Mouse (Mus musculus): ENCODE data around the gene Simc1. TPM values are rescaled to one million over a fixed set of nuclear protein-coding genes. Genes with fewer than 3 reads are reported as not detected.

The Simc1 gene
- polyA plus RNA-seq, 1 experiment from 2014 or later, result 1.5 TPM

- H3K4me1 ChIP-seq (ENCODE audit: insufficient read depth), result no peaks in the 10 kb centered on the region
- ATAC-seq (no peak), DNase-seq (no peak)
- no peak overlapping the region for H3K27ac ChIP-seq (ENCODE audit: low read depth)
- no peak overlapping the region for H3K9ac ChIP-seq (replicated peaks)
- no peak overlapping the region for H3K4me2 ChIP-seq (ENCODE audit: low read depth, low read length)
- no peak overlapping the region for H3K4me3 ChIP-seq (ENCODE audit: low read depth, low read length)
- TF ChIP-seq CTCF (IDR thresholded peaks at IDR 0.05; ENCODE audit: low read depth), result no peak
- no peak for TF ChIP-seq EP300 (IDR thresholded peaks at IDR 0.05; ENCODE audit: low read depth)
- no peaks in the 10 kb centered on the region for H3K9me3 ChIP-seq (ENCODE audit: low read length)
- peaks cover 9% of the 10 kb centered on the region; the same call in 1 of the 2 replicates for H3K36me3 ChIP-seq (replicated peaks; ENCODE audit: insufficient read depth, low read length)
- WGBS (ENCODE audit: insufficient replicate concordance), result 71% methylated on average over 5 of the region's 5 CpGs
- no peaks in the 10 kb centered on the region for H3K27me3 ChIP-seq (ENCODE audit: insufficient read depth, low read length)
Measured at GRCm38 (mm10) chr13:54596870-54597269, 93.3 kb downstream of the Simc1 start.

GRCm38 (mm10) chr13:54598622-54599143 lies 95.1 kb downstream of the Simc1 start:
- Histone ChIP-seq H3K27me3 (ENCODE audit: insufficient read depth, low read length) (no peaks in the 10 kb centered on the region), H3K4me2 (ENCODE audit: low read depth, low read length) (no peak overlapping the region), H3K9ac (replicated peaks) (no peak overlapping the region), H3K9me3 (ENCODE audit: low read length) (no peaks in the 10 kb centered on the region), H3K36me3 (replicated peaks; ENCODE audit: insufficient read depth, low read length) (0 out of 2 replicates have a peak, but pooled peaks cover 9% of the 10 kb centered on the region), H3K4me3 (ENCODE audit: low read depth, low read length) (no peak overlapping the region), H3K27ac (ENCODE audit: low read depth) (no peak overlapping the region), H3K4me1 (ENCODE audit: insufficient read depth) (no peaks in the 10 kb centered on the region)
- DNase-seq (no peak), ATAC-seq (no peak)
- TF ChIP-seq EP300 (IDR thresholded peaks at IDR 0.05; ENCODE audit: low read depth), result no peak
- no peak for TF ChIP-seq CTCF (IDR thresholded peaks at IDR 0.05; ENCODE audit: low read depth)
- WGBS (ENCODE audit: insufficient replicate concordance), result 85% methylated on average over 12 of the region's 12 CpGs

Small RNAs within 50 kb of the gene (microRNA-seq; reads per million reads assigned to microRNA genes)
- not detected for gene Gm24195

Other genes with a start within 250 kb of the Simc1 start
- 0.89 and 0.97 TPM in 2 replicates for gene Cplx2, start 132.4 kb upstream of the Simc1 start, polyA plus RNA-seq (2015; fragmentation: Nextera tagmentation; extraction: Ambion mirVana)
- 32.8 and 37.4 TPM in 2 replicates for gene Thoc3, start 34.9 kb upstream of the Simc1 start, polyA plus RNA-seq (2015; fragmentation: Nextera tagmentation; extraction: Ambion mirVana)
- 40.9 and 41.6 TPM in 2 replicates for gene 4833439L19Rik, start 61.7 kb downstream of the Simc1 start, polyA plus RNA-seq (2015; fragmentation: Nextera tagmentation; extraction: Ambion mirVana)
- 7.0 and 7.1 TPM in 2 replicates for gene Arl10, start 71.2 kb downstream of the Simc1 start, polyA plus RNA-seq (2015; fragmentation: Nextera tagmentation; extraction: Ambion mirVana)
- 41.1 and 42.3 TPM in 2 replicates for gene Nop16, start 86.3 kb downstream of the Simc1 start, polyA plus RNA-seq (2015; fragmentation: Nextera tagmentation; extraction: Ambion mirVana)
- gene Higd2a, start 86.4 kb downstream of the Simc1 start, polyA plus RNA-seq (2015; fragmentation: Nextera tagmentation; extraction: Ambion mirVana), result 169 and 176 TPM in 2 replicates
- 29.0 and 30.2 TPM in 2 replicates for gene Cltb, start 107.6 kb downstream of the Simc1 start, polyA plus RNA-seq (2015; fragmentation: Nextera tagmentation; extraction: Ambion mirVana)
- 27.8 and 28.1 TPM in 2 replicates for gene Faf2, start 118.0 kb downstream of the Simc1 start, polyA plus RNA-seq (2015; fragmentation: Nextera tagmentation; extraction: Ambion mirVana)
- 26.2 and 28.2 TPM in 2 replicates for gene Rnf44, start 190.1 kb downstream of the Simc1 start, polyA plus RNA-seq (2015; fragmentation: Nextera tagmentation; extraction: Ambion mirVana)
- gene Cdhr2, start 197.7 kb downstream of the Simc1 start, polyA plus RNA-seq (2015; fragmentation: Nextera tagmentation; extraction: Ambion mirVana), result 7.0 TPM in 2 replicates
- not detected in 2 replicates for gene Gprin1, start 246.1 kb downstream of the Simc1 start, polyA plus RNA-seq (2015; fragmentation: Nextera tagmentation; extraction: Ambion mirVana)

Data from liver, postnatal 0 days (tissue).